Mouse (Mus musculus): ENCODE data around the gene Mettl21a. TPM values are rescaled to one million over a fixed set of nuclear protein-coding genes. Genes with fewer than 3 reads are reported as not detected.

Mettl21a gene
- polyA plus RNA-seq, 1 experiment from 2014 or later = 26.4 TPM

Other genes with a start within 250 kb of the Mettl21a start
- 36.4 and 40.4 TPM in 2 replicates for gene Creb1, start 84.6 kb downstream of the Mettl21a start, polyA plus RNA-seq (2014; fragmentation: Nextera tagmentation; extraction: Ambion mirVana)
- 8.3 and 8.4 TPM in 2 replicates for gene Ccnyl1, start 73.2 kb upstream of the Mettl21a start, polyA plus RNA-seq (2014; fragmentation: Nextera tagmentation; extraction: Ambion mirVana)
- gene Fzd5, start 120.5 kb upstream of the Mettl21a start, polyA plus RNA-seq (2014; fragmentation: Nextera tagmentation; extraction: Ambion mirVana) = 2.6 and 2.8 TPM in 2 replicates